Mouse (Mus musculus) heart, postnatal 0 days (tissue): ENCODE results near the gene 4930507D05Rik.

Source experiments
- CTCF ChIP-seq: IDR thresholded peaks from 2 replicates; pipeline ENCODE4 v1.5.1; 2016; ENCODE audit warnings: antibody characterized with exemption, control low read depth, low read depth
- EP300 ChIP-seq: IDR thresholded peaks from 2 replicates; pipeline ENCODE4 v1.6.1; 2016; ENCODE audit warnings: antibody characterized with exemption, low read depth

- TF ChIP-seq CTCF: no peak
- TF ChIP-seq EP300: no peak
Measured at GRCm38 (mm10) chr10:62401641-62402111, 47.6 kb upstream of the 4930507D05Rik start.
